Mouse (Mus musculus) layer of hippocampus, postnatal 10 days (tissue): Measurements from ENCODE around the gene Bri3. TPM values are rescaled to one million over a fixed set of nuclear protein-coding genes. Genes with fewer than 3 reads are reported as not detected.
"Not testable (repeated sequence)": the region's sequence is repeated elsewhere in the genome, so short reads cannot be mapped to it uniquely, and the experiment has no call there.

Source experiments
- DNase-seq, 2 experiments: peaks; one replicate each; pipeline ENCODE4 v3.0.0; 2021; ENCODE audit warnings: low spot score in 2 of 2
- total RNA-seq, 2 experiments: library from RNA; stranded (reverse); gene quantifications; 2 replicates each; pipeline ENCODE4 v1.2.3; 2021

Bri3 gene
- total RNA-seq, 2 experiments from 2014 or later = 64.3 to 69.4 TPM

GRCm38 (mm10) chr5:144356776-144357455 lies 112.7 kb downstream of the Bri3 start:
- no peak for DNase-seq

GRCm38 (mm10) chr5:144357551-144357880 lies 113.3 kb downstream of the Bri3 start:
- peak; percentile 13 to 31 for DNase-seq

GRCm38 (mm10) chr5:144357881-144358591 lies 113.8 kb downstream of the Bri3 start, which contains the start of gene Baiap2l1:
Baiap2l1 (minus strand) TSS chr5:144358112.
- peak; percentile 48 to 62 for DNase-seq

GRCm38 (mm10) chr5:144358592-144358917 lies 114.3 kb downstream of the Bri3 start:
- DNase-seq = no peak

GRCm38 (mm10) chr5:144359886-144360285 lies 115.6 kb downstream of the Bri3 start:
- DNase-seq = no peak

- DNase-seq = no peak
These were observed 116.1 kb downstream of the Bri3 start for GRCm38 (mm10) chr5:144360346-144360745.

GRCm38 (mm10) chr5:144364680-144365357 lies 120.6 kb downstream of the Bri3 start:
- DNase-seq = no peak

- not testable (repeated sequence) for DNase-seq
These were observed 122.3 kb downstream of the Bri3 start for GRCm38 (mm10) chr5:144366551-144366950.

GRCm38 (mm10) chr5:144368661-144369205 lies 124.5 kb downstream of the Bri3 start:
- DNase-seq = no peak

- no peak for DNase-seq
These were observed 126.7 kb downstream of the Bri3 start for GRCm38 (mm10) chr5:144370986-144371385.

- DNase-seq = no peak
These were observed 127.9 kb downstream of the Bri3 start for GRCm38 (mm10) chr5:144372177-144372576.

GRCm38 (mm10) chr5:144372885-144373284 lies 128.6 kb downstream of the Bri3 start:
- no peak for DNase-seq

- no peak for DNase-seq
These were observed 135.2 kb downstream of the Bri3 start for GRCm38 (mm10) chr5:144379431-144379830.

GRCm38 (mm10) chr5:144380689-144381088 lies 136.5 kb downstream of the Bri3 start:
- no peak for DNase-seq

- DNase-seq = peak; percentile 13 to 25
These were observed 137.5 kb downstream of the Bri3 start for GRCm38 (mm10) chr5:144381782-144382181.

- DNase-seq = no peak
These were observed 139.7 kb downstream of the Bri3 start for GRCm38 (mm10) chr5:144383936-144384335.

- DNase-seq = peak; percentile 74 to 80
These were observed 143.6 kb downstream of the Bri3 start for GRCm38 (mm10) chr5:144387851-144388250.

- no peak for DNase-seq
These were observed 149.9 kb downstream of the Bri3 start for GRCm38 (mm10) chr5:144394142-144394541.

GRCm38 (mm10) chr5:144397566-144397965 lies 153.3 kb downstream of the Bri3 start:
- DNase-seq = no peak

GRCm38 (mm10) chr5:144400821-144401220 lies 156.6 kb downstream of the Bri3 start:
- DNase-seq = no peak

- no peak for DNase-seq
These were observed 162.0 kb downstream of the Bri3 start for GRCm38 (mm10) chr5:144406256-144406655.

GRCm38 (mm10) chr5:144410666-144411065 lies 166.4 kb downstream of the Bri3 start:
- DNase-seq = no peak
